Mouse (Mus musculus) ES-E14 (cell line): ENCODE measurements around the gene Spire2.

Experiments
- CHD2 ChIP-seq: IDR thresholded peaks from 2 replicates; pipeline ENCODE4 v1.6.1; 2014; ENCODE audit warnings: mild to moderate bottlenecking, low read depth, low read length, inconsistent platforms
- ZC3H11A ChIP-seq: IDR thresholded peaks from 2 replicates; pipeline ENCODE4 v1.6.1; 2012; ENCODE audit warnings: low read depth, mild to moderate bottlenecking, inconsistent platforms, low read length, borderline replicate concordance
- ZNF384 ChIP-seq: IDR thresholded peaks from 2 replicates; pipeline ENCODE4 v1.6.1; 2012; ENCODE audit warnings: low read depth, low read length, inconsistent platforms

DNA sequence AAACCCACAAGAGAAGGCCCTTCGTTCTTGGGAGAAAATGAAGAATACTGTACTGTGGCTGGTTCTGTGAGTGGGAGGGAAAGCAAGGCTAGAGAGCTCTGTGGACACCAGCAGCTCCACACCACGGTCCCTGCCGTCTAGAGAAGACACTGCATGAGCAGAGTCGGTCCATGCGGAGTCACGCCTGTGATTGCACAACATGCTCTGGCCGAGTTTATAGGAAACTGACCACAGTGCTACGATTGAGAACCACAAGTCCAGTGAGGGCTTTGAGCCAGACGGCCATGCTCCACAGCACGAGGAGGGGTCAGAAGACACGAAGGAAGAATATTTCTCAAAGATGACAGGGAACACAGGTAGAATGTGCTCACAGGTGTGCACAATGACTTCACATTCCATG, 34.2 kb upstream of the Spire2 start:
- TF ChIP-seq CHD2 = no peak
- no peak for TF ChIP-seq ZC3H11A
- no peak for TF ChIP-seq ZNF384
